Mouse (Mus musculus) frontal cortex, adult 2 months (tissue): Measurements from ENCODE around the gene Eva1b. TPM values are rescaled to one million over a fixed set of nuclear protein-coding genes. Genes with fewer than 3 reads are reported as not detected.

Experiments used
- DNase-seq, 2 experiments: peaks; one replicate each; pipeline ENCODE4 v3.0.0; 2022; ENCODE audit warnings: low spot score in 1 of 2; ENCODE audit errors: extremely low spot score in 1 of 2
- polyA plus RNA-seq: library from polyadenylated mRNA; depleted of rRNA; stranded (reverse); fragments of >200 nt; gene quantifications from 2 replicates; pipeline ENCODE4 v1.2.3, GENCODE M21; 2012

Eva1b gene
- polyA plus RNA-seq, 1 experiment, result 9.3 TPM

- no peak for DNase-seq
Observed at GRCm38 (mm10) chr4:126119051-126119450, 28.5 kb upstream of the Eva1b start.

GRCm38 (mm10) chr4:126120052-126120451 lies 27.5 kb upstream of the Eva1b start:
- DNase-seq, result no peak

- no peak for DNase-seq
Observed at GRCm38 (mm10) chr4:126120506-126120905, 27.0 kb upstream of the Eva1b start.

- peak; percentile 61 to 66 for DNase-seq
Observed at GRCm38 (mm10) chr4:126123309-126124040, 24.1 kb upstream of the Eva1b start.

- no peak for DNase-seq
Observed at GRCm38 (mm10) chr4:126130502-126130901, 17.0 kb upstream of the Eva1b start.

GRCm38 (mm10) chr4:126131290-126132121 lies 16.0 kb upstream of the Eva1b start:
- DNase-seq, result peak; percentile 45 to 66

GRCm38 (mm10) chr4:126132636-126133264 lies 14.8 kb upstream of the Eva1b start:
- DNase-seq, result no peak

GRCm38 (mm10) chr4:126134236-126134635 lies 13.3 kb upstream of the Eva1b start:
- DNase-seq, result no peak

- DNase-seq, result no peak
Observed at GRCm38 (mm10) chr4:126134639-126135038, 12.9 kb upstream of the Eva1b start.

GRCm38 (mm10) chr4:126137773-126138172 lies 9.8 kb upstream of the Eva1b start:
- DNase-seq, result no peak

GRCm38 (mm10) chr4:126141021-126141420 lies 6.5 kb upstream of the Eva1b start:
- no peak for DNase-seq

GRCm38 (mm10) chr4:126145396-126145795 lies 2.1 kb upstream of the Eva1b start:
- DNase-seq, result no peak

GRCm38 (mm10) chr4:126146974-126147532 lies 491 bp upstream of the Eva1b start:
- DNase-seq, result no peak

- DNase-seq, result no peak
Observed at GRCm38 (mm10) chr4:126148161-126148961, 817 bp downstream of the Eva1b start.

GRCm38 (mm10) chr4:126149041-126149676 lies 1.6 kb downstream of the Eva1b start:
- DNase-seq, result no peak

- DNase-seq, result no peak
Observed at GRCm38 (mm10) chr4:126149798-126150197, 2.3 kb downstream of the Eva1b start.

GRCm38 (mm10) chr4:126150297-126150948 lies 2.9 kb downstream of the Eva1b start:
- DNase-seq, result no peak

GRCm38 (mm10) chr4:126150949-126151320 lies 3.4 kb downstream of the Eva1b start:
- no peak for DNase-seq

- DNase-seq, result no peak
Observed at GRCm38 (mm10) chr4:126151701-126152440, 4.3 kb downstream of the Eva1b start.
